Mouse (Mus musculus) heart, adult 18-20 months (tissue): ENCODE measurements at regions not wholly inside any gene's neighbourhood (a gene's known extent, or its start where the extent isn't known, plus 50 kb on each side); places are given as distances from the start of the nearest gene placed in this dataset.

Experiments
- DNase-seq, 2 experiments: peaks; one replicate each; pipeline ENCODE4 v3.0.0; 2021 to 2022; ENCODE audit warnings: mixed read lengths in 1 of 2

- DNase-seq: no peak
Measured at GRCm38 (mm10) chr3:129386522-129386921, 54.0 kb upstream of the Enpep start.

- no peak for DNase-seq
Measured at GRCm38 (mm10) chr3:129390506-129390905, 58.0 kb upstream of the Enpep start.

- DNase-seq: peak; percentile 16 to 47
Measured at GRCm38 (mm10) chr3:129391888-129392813, 59.6 kb upstream of the Enpep start.

- no peak for DNase-seq
Measured at GRCm38 (mm10) chr3:129392814-129393804, 60.6 kb upstream of the Enpep start.

- DNase-seq: peak in 1 of 2 experiments; percentile 16
Measured at GRCm38 (mm10) chr3:129397481-129397880, 65.0 kb upstream of the Enpep start.

GRCm38 (mm10) chr3:129400092-129400924 is 67.8 kb upstream of the Enpep start:
- no peak for DNase-seq

- DNase-seq: no peak
Measured at GRCm38 (mm10) chr3:129411389-129412054, 79.0 kb upstream of the Enpep start.

GRCm38 (mm10) chr3:129412126-129412960 is 79.8 kb upstream of the Enpep start:
- no peak for DNase-seq

GRCm38 (mm10) chr3:129412961-129413246 is 80.4 kb upstream of the Enpep start:
- no peak for DNase-seq

GRCm38 (mm10) chr3:129415656-129416055 is 83.1 kb upstream of the Enpep start:
- DNase-seq: no peak

GRCm38 (mm10) chr3:129416337-129416736 is 83.8 kb upstream of the Enpep start:
- DNase-seq: no peak

- peak; percentile 14 to 60 for DNase-seq
Measured at GRCm38 (mm10) chr3:129421620-129422239, 89.2 kb upstream of the Enpep start.

- no peak for DNase-seq
Measured at GRCm38 (mm10) chr3:129428750-129429149, 96.2 kb upstream of the Enpep start.

GRCm38 (mm10) chr3:129429161-129430111 is 96.9 kb upstream of the Enpep start:
- peak; percentile 10 to 26 for DNase-seq

- no peak for DNase-seq
Measured at GRCm38 (mm10) chr3:129434056-129434455, 98.1 kb upstream of the Elovl6 start.

GRCm38 (mm10) chr3:129437687-129438086 is 94.5 kb upstream of the Elovl6 start:
- no peak for DNase-seq

- DNase-seq: no peak
Measured at GRCm38 (mm10) chr3:129442756-129443155, 89.4 kb upstream of the Elovl6 start.

- no peak for DNase-seq
Measured at GRCm38 (mm10) chr3:129444221-129444620, 87.9 kb upstream of the Elovl6 start.

- DNase-seq: peak in 1 of 2 experiments; percentile 9
Measured at GRCm38 (mm10) chr3:129445961-129446360, 86.2 kb upstream of the Elovl6 start.
